Mouse (Mus musculus) embryonic facial prominence, embryonic 14.5 days (tissue): ENCODE data around the gene Tom1l1. TPM values are rescaled to one million over a fixed set of nuclear protein-coding genes. Genes with fewer than 3 reads are reported as not detected.
A peak's percentile ranks its signal among the peaks of the same experiment; 100 is the strongest.

ENCODE experiments used
- ATAC-seq: fragments of 200-750 bp; cut with Nextera tagmentation; 2 replicates; pipeline ENCODE4 v1.8.0; 2017; ENCODE audit warnings: low read depth, moderate number of reproducible peaks, moderate TSS enrichment
- DNase-seq: peaks from one replicate; pipeline ENCODE4 v3.0.0-alpha.2; 2015; ENCODE audit warnings: low spot score
- H3K27ac ChIP-seq: fragments of 300-500 bp; sonication (generic); replicated peaks from 2 replicates; pipeline ENCODE4 v1.5.1; 2014; ENCODE audit warnings: low read depth, mild to moderate bottlenecking, low read length, moderate library complexity
- H3K27me3 ChIP-seq: fragments of 300-500 bp; sonication (generic); replicated peaks from 2 replicates; pipeline ENCODE4 v1.6.1; 2014; ENCODE audit warnings: low read length; ENCODE audit not compliant: control insufficient read depth, insufficient read depth
- H3K36me3 ChIP-seq: fragments of 300-500 bp; sonication (generic); 2 replicates; pipeline ENCODE4 v1.6.1; 2014; ENCODE audit warnings: low read length, mixed read lengths; ENCODE audit not compliant: control insufficient read depth, insufficient read depth
- H3K4me1 ChIP-seq: fragments of 300-500 bp; sonication (generic); 2 replicates; pipeline ENCODE4 v1.6.1; 2014; ENCODE audit warnings: antibody characterized with exemption, low read length; ENCODE audit not compliant: control insufficient read depth, insufficient read depth
- H3K4me2 ChIP-seq: fragments of 300-500 bp; sonication (generic); 2 replicates; pipeline ENCODE4 v1.6.1; 2014; ENCODE audit warnings: low read depth, mild to moderate bottlenecking, low read length, moderate library complexity, mixed read lengths
- H3K4me3 ChIP-seq: fragments of 300-500 bp; sonication (generic); 2 replicates; pipeline ENCODE4 v1.5.1; 2014; ENCODE audit warnings: low read depth, mild to moderate bottlenecking, low read length
- H3K9ac ChIP-seq: fragments of 300-500 bp; sonication (generic); 2 replicates; pipeline ENCODE4 v1.6.1; 2014; ENCODE audit warnings: low read depth, mild to moderate bottlenecking, low read length, moderate library complexity, mixed read lengths
- H3K9me3 ChIP-seq: fragments of 300-500 bp; sonication (generic); 2 replicates; pipeline ENCODE4 v1.6.1; 2016; ENCODE audit warnings: low read length; ENCODE audit not compliant: control insufficient read depth
- WGBS: fragments of 180-500 bp; shearing (Covaris S2); extraction: QIAGEN DNeasy Blood & Tissue Kit; methylation state at CpG from one replicate; pipeline ENCODE4 v1.1.7; 2014; 5-methylcytosine and 5-hydroxymethylcytosine counted together
- polyA plus RNA-seq: library from polyadenylated mRNA; unstranded; fragments of >200 nt; fragmentation: Nextera tagmentation; extraction: Ambion mirVana; gene quantifications from 2 replicates; pipeline ENCODE4 v1.2.1, GENCODE M21; 2014

The Tom1l1 gene
- polyA plus RNA-seq, 1 experiment from 2014 or later, result 28.8 TPM

DNA sequence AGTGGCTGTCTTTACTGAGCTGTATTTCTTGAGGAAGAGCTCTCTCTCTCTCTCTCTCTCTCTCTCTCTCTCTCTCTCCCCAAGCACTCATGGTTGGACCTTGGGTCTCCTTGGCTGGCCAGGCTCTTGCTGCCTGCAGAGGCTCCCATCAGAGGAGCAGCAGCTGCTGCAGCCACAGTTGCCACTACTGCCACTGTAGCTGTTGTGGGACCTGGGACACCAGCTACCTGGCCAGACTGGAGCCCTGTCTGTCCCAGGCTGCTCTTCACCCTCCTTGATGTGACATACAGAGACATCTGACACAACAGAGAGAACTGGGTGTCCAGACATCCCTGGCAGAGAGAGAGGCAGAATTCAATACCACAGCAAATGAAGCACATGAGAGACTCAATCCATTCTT is 7.0 kb downstream of the Tom1l1 start:
- Histone ChIP-seq H3K4me3 (no peak overlapping the region), H3K9ac (no peak overlapping the region), H3K9me3 (no peaks in the 10 kb centered on the region), H3K27me3 (no peaks in the 10 kb centered on the region), H3K36me3 (peaks cover 16% of the 10 kb centered on the region; the same call in 1 of the 2 replicates), H3K27ac (no peak overlapping the region), H3K4me2 (no peak overlapping the region), H3K4me1 (no peaks in the 10 kb centered on the region)
- ATAC-seq (no peak), DNase-seq (no peak)

DNA sequence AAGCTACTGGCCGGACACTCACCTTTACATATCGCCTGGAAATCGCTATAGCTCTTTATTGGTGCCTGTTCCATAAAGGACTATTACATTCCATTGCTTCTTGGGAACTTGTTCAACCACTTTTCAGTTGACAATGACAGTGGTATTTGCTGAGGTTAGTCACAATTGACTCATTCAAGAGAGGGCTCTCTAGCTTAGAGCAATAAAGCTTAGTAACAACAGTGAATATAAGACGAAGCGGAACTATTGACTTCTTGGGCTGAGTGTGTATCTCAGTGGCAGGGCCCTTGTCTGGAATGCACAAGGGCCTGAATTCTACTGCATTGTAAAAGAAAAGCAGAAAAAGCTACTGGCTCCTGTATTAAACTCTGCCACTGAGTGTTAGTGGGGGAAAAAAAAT is 9.6 kb downstream of the Tom1l1 start:
- Histone ChIP-seq H3K4me2 (no peak overlapping the region), H3K9me3 (no peaks in the 10 kb centered on the region), H3K9ac (no peak overlapping the region), H3K4me3 (no peak overlapping the region), H3K4me1 (no peaks in the 10 kb centered on the region), H3K27me3 (no peaks in the 10 kb centered on the region), H3K27ac (no peak overlapping the region), H3K36me3 (peaks cover 21% of the 10 kb centered on the region; the same call in 1 of the 2 replicates)
- DNase-seq (peak; percentile 46), ATAC-seq (0 out of 2 replicates have a peak, but pooled peaks have one; percentile 37)
- WGBS, result 78% methylated on average over 5 of the region's 5 CpGs

DNA sequence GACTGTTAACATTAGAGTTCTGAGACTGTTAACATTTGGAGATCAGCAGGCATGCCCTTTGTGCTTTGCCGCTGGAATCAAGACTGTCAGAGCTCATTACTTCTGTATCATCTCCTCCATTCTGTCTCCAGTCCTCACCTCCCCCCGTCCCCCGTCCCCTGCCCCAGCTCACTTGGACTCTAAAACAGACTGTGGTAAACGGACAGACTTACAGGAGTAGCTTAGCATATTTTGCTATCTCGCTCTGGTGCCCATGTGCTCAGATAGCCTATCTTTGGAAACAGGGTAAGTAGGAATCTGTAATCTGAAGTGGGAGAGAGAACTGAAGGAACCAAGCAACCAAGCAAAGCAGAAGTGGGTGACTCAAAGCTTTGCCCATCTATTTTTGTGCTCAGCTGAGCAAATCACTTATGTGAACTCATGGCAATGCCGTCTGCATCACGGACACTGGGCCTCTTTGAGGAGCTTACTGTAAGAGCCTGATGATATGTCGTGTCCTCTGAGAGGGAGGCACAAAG is 10.3 kb downstream of the Tom1l1 start:
- H3K27me3 ChIP-seq, result no peaks in the 10 kb centered on the region
- H3K4me3 ChIP-seq, result no peak overlapping the region
- peaks cover 26% of the 10 kb centered on the region; the same call in 1 of the 2 replicates for H3K36me3 ChIP-seq
- WGBS, result 87% methylated on average over 8 of the region's 8 CpGs
- DNase-seq, result peak; percentile 27
- ATAC-seq, result peak; percentile 47; the same call in 1 of the 2 replicates
- no peak overlapping the region for H3K4me2 ChIP-seq
- no peaks in the 10 kb centered on the region for H3K4me1 ChIP-seq
- no peaks in the 10 kb centered on the region for H3K9me3 ChIP-seq
- no peak overlapping the region for H3K27ac ChIP-seq
- H3K9ac ChIP-seq, result no peak overlapping the region

DNA sequence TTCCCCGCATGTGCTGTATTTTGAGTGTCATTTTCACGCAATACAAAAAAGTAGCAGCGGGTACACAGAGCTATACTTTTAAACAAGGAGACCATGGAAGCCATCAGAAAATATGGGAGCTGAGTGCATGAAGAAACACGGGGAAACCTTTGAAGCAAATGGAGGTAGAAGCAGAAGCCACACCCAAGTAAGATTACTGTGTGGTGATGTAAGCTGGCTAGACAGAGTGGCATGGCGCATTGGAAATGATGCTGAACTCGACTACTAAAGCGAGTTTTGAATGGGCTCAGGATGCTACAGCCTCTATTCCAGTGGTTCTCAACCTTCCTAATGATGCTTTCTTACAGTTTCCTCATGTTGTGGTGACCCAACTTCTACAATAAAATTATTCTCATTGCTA is 11.1 kb downstream of the Tom1l1 start:
- no peaks in the 10 kb centered on the region for H3K9me3 ChIP-seq
- 89% methylated on average over 7 of the region's 7 CpGs for WGBS
- no peaks in the 10 kb centered on the region for H3K27me3 ChIP-seq
- H3K27ac ChIP-seq, result no peak overlapping the region
- H3K4me1 ChIP-seq, result no peaks in the 10 kb centered on the region
- ATAC-seq (no peak), DNase-seq (no peak)
- H3K4me3 ChIP-seq, result no peak overlapping the region
- H3K36me3 ChIP-seq, result peaks cover 25% of the 10 kb centered on the region; the same call in 1 of the 2 replicates
- H3K4me2 ChIP-seq, result no peak overlapping the region
- H3K9ac ChIP-seq, result no peak overlapping the region

DNA sequence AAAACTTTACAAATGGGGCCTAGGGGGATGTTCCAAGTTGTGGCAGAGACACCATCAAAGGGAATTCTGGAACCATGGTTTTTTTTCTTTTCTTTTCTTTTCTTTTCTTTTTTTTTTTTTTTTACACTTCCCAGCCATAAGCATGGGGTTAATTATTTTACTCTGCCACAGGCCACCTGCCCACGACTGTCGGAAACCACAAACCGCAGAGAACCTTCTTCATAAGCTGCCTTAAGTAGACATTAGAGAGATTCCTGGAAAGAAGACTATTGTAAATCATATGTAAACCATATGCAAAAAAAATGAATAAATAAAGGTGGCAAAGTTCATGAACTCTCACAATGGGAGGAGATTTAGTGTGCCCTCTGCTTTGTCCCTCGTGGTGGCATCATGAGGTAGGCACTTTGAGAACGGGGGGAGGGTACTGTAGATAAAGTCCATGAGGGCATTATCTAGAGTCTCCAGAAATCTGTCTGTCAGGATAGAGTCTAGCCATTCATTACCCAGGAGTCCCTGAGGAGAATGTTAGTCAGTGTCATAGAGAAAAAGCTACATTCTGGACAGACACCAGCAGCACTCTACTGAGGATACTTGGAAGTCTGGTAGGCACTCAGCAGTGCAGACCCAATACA is 12.6 kb downstream of the Tom1l1 start:
- Histone ChIP-seq H3K27ac (no peak overlapping the region), H3K9ac (no peak overlapping the region), H3K36me3 (0 out of 2 replicates have a peak, but pooled peaks cover 19% of the 10 kb centered on the region), H3K4me2 (no peak overlapping the region), H3K9me3 (no peaks in the 10 kb centered on the region), H3K4me3 (no peak overlapping the region), H3K27me3 (no peaks in the 10 kb centered on the region), H3K4me1 (no peaks in the 10 kb centered on the region)
- no peak for ATAC-seq
- WGBS, result 69% methylated on average over 5 of the region's 5 CpGs
- no peak for DNase-seq

DNA sequence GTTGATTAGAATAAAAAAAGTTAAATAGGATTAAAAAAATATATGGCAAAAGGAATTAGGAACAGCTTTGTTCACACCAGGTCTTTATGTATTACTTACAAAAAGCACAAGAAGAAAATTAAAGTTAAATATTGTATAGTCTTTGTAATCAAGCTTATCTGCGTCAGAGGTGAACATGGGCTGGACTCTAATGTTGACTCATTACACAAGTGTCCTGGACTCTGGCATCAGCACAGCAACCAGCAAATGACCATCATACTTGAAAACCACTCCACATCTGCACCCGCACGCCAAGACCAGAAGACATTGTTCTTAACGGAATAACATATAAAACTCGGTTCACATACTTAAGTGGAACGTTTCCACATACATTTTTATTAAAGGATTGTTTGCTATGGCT is 20.8 kb downstream of the Tom1l1 start:
- no peak overlapping the region for H3K4me2 ChIP-seq
- 94% methylated on average over 6 of the region's 6 CpGs for WGBS

DNA sequence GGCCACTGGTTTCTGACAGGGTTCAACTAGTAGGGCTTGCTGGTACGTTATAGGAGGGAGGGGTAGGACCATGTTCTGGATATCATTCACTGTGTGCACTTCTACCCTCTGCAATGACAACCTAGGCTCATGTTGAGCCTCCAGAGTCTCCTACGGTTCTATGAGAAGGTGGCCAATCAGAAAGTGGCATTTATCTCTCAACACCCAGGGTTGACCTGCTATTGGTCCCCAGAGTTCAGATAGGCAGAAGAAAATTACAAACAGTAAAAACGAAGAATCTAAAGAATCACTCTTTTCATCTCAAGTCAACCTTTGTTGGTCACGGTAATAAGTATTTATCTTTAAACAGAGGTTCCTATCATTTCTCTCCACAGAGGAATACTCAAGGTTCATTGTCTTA is 21.2 kb downstream of the Tom1l1 start:
- Histone ChIP-seq H3K27me3 (no peaks in the 10 kb centered on the region), H3K4me3 (no peak overlapping the region), H3K9me3 (no peaks in the 10 kb centered on the region), H3K36me3 (peaks cover 13% of the 10 kb centered on the region; the same call in 1 of the 2 replicates), H3K4me1 (peaks cover 34% of the 10 kb centered on the region), H3K9ac (no peak overlapping the region), H3K4me2 (no peak overlapping the region), H3K27ac (no peak overlapping the region)
- no peak for ATAC-seq
- no peak for DNase-seq
- WGBS, result 83% methylated on average over 4 of the region's 4 CpGs

More for the DNA sequence above, 20.8 kb downstream of the Tom1l1 start:
- Histone ChIP-seq H3K27ac (no peak overlapping the region), H3K4me3 (no peak overlapping the region), H3K27me3 (no peaks in the 10 kb centered on the region), H3K9ac (no peak overlapping the region), H3K4me1 (peaks cover 34% of the 10 kb centered on the region), H3K9me3 (no peaks in the 10 kb centered on the region), H3K36me3 (peaks cover 13% of the 10 kb centered on the region; the same call in 1 of the 2 replicates)
- DNase-seq (no peak), ATAC-seq (no peak)

DNA sequence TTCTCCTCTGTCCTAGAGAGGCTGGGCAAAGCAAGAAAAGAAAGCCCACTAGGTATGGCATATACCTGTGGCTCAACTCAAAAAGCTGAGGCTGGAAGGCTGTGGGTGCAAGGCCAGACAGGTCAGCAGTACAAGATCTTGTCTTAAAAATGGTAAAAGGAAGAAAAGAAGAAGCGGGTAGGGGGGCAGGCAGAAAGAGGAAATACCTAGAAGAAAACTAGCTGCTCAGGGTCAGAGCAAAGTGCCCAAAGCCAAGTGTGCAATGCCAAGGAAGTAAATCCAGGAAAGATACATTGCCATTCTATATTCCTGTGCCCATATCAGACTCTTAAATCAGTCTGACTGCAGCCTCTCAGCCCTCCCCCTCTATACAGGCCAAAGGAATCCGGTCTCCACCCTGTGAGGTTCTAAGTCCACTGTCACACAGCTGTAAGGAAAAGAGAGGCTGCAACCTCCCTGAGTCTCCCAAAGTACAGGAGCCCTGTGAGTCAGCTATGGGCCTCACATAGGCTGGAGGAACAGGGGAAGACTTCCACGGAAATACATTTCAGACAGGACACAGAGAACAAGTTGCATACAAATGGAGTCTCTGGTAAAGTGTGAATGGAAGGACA is 21.9 kb downstream of the Tom1l1 start:
- WGBS, result 57% methylated on average over 3 of the region's 3 CpGs
- Histone ChIP-seq H3K4me2 (no peak overlapping the region), H3K9me3 (no peaks in the 10 kb centered on the region), H3K36me3 (peaks cover 20% of the 10 kb centered on the region), H3K27me3 (no peaks in the 10 kb centered on the region), H3K4me1 (peaks cover 34% of the 10 kb centered on the region), H3K4me3 (no peak overlapping the region), H3K27ac (peak overlapping the region; percentile 89), H3K9ac (no peak overlapping the region)
- DNase-seq, result no peak
- ATAC-seq, result no peak
